Mouse (Mus musculus): Measurements from ENCODE around the gene Tpmt. TPM values are rescaled to one million over a fixed set of nuclear protein-coding genes. Genes with fewer than 3 reads are reported as not detected.

Tpmt gene
- polyA plus RNA-seq, 1 experiment, result 52.6 TPM

- H3K27ac ChIP-seq (ENCODE audit: insufficient read depth, low read depth, low read length), result no peak overlapping the region
- H3K36me3 ChIP-seq (ENCODE audit: control insufficient read depth, insufficient read depth, low read length), result no peaks in the 10 kb centered on the region
- 85% methylated on average over 2 of the region's 2 CpGs for WGBS
- no peak overlapping the region for H3K4me3 ChIP-seq (ENCODE audit: insufficient read depth, low read depth, low read length)
- TF ChIP-seq POLR2A (IDR thresholded peaks at IDR 0.05; ENCODE audit: low read depth, low read length), result no peak
- TF ChIP-seq CTCF (conservative IDR thresholded peaks at IDR 0.05; ENCODE audit: insufficient read depth, insufficient read length, low read depth, low read length), result no peak
- no peaks in the 10 kb centered on the region for H3K4me1 ChIP-seq (ENCODE audit: control insufficient read depth, insufficient read depth, low read length)
- no peak for DNase-seq
- no peaks in the 10 kb centered on the region for H3K27me3 ChIP-seq (replicated peaks; ENCODE audit: control insufficient read depth, insufficient read depth, low read length)
These were observed 60.7 kb downstream of the Tpmt start for GRCm38 (mm10) chr13:46983878-46984277.

DNA sequence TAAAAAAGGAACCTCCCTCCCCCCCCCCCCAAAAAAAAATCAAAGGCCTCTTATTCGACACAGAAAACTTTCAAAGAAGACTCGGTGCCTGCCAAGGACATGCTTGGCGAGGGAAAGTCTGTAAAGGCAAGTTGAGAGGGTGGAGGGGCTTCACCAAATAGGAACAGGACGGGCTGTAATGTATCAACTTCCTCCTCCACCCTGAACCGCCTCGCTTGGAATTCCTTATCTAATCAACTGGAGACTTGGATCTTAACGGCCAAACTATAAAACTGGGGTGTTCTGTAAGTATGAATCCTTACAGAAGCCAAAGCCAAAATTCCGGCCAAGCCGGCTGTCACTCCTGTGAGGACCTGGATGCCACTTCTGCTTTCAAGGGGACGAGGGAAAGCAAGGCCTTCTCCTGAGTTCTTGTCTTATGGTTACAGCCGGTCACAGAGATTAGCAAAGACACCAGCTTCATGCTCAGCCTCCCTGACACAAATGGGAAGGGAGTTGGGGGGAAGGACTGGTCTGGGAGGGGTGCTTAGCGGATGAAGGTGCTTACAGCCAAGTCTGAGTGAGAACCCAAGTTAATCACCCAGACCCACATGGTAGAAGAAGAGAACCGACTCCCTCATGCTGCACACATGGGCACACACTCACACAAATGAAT is 64.6 kb downstream of the Tpmt start:
- TF ChIP-seq POLR2A (IDR thresholded peaks at IDR 0.05; ENCODE audit: low read depth, low read length), result no peak
- TF ChIP-seq CTCF (conservative IDR thresholded peaks at IDR 0.05; ENCODE audit: insufficient read depth, insufficient read length, low read depth, low read length), result no peak
- peak; percentile 20 for DNase-seq
- H3K4me3 ChIP-seq (ENCODE audit: insufficient read depth, low read depth, low read length), result no peak overlapping the region
- no peaks in the 10 kb centered on the region for H3K27me3 ChIP-seq (replicated peaks; ENCODE audit: control insufficient read depth, insufficient read depth, low read length)
- 53% methylated on average over 13 of the region's 13 CpGs for WGBS
- no peak overlapping the region for H3K27ac ChIP-seq (ENCODE audit: insufficient read depth, low read depth, low read length)
- H3K4me1 ChIP-seq (ENCODE audit: control insufficient read depth, insufficient read depth, low read length), result no peaks in the 10 kb centered on the region
- no peaks in the 10 kb centered on the region for H3K36me3 ChIP-seq (ENCODE audit: control insufficient read depth, insufficient read depth, low read length)

GRCm38 (mm10) chr13:46976532-46976931 is 68.0 kb downstream of the Tpmt start:
- no peaks in the 10 kb centered on the region for H3K36me3 ChIP-seq (ENCODE audit: control insufficient read depth, insufficient read depth, low read length)
- H3K4me3 ChIP-seq (ENCODE audit: insufficient read depth, low read depth, low read length), result no peak overlapping the region
- H3K4me1 ChIP-seq (ENCODE audit: control insufficient read depth, insufficient read depth, low read length), result no peaks in the 10 kb centered on the region
- no peak for DNase-seq
- no peak overlapping the region for H3K27ac ChIP-seq (ENCODE audit: insufficient read depth, low read depth, low read length)
- 85% methylated on average over 7 of the region's 7 CpGs for WGBS
- no peaks in the 10 kb centered on the region for H3K27me3 ChIP-seq (replicated peaks; ENCODE audit: control insufficient read depth, insufficient read depth, low read length)
- TF ChIP-seq CTCF (conservative IDR thresholded peaks at IDR 0.05; ENCODE audit: insufficient read depth, insufficient read length, low read depth, low read length) (no peak), POLR2A (IDR thresholded peaks at IDR 0.05; ENCODE audit: low read depth, low read length) (no peak)

GRCm38 (mm10) chr13:46975930-46976329 is 68.6 kb downstream of the Tpmt start:
- Histone ChIP-seq H3K4me3 (ENCODE audit: insufficient read depth, low read depth, low read length) (no peak overlapping the region), H3K27me3 (replicated peaks; ENCODE audit: control insufficient read depth, insufficient read depth, low read length) (no peaks in the 10 kb centered on the region), H3K4me1 (ENCODE audit: control insufficient read depth, insufficient read depth, low read length) (no peaks in the 10 kb centered on the region), H3K27ac (ENCODE audit: insufficient read depth, low read depth, low read length) (no peak overlapping the region), H3K36me3 (ENCODE audit: control insufficient read depth, insufficient read depth, low read length) (no peaks in the 10 kb centered on the region)
- 50% methylated on average over 4 of the region's 4 CpGs for WGBS
- TF ChIP-seq CTCF (conservative IDR thresholded peaks at IDR 0.05; ENCODE audit: insufficient read depth, insufficient read length, low read depth, low read length) (no peak), POLR2A (IDR thresholded peaks at IDR 0.05; ENCODE audit: low read depth, low read length) (no peak)
- DNase-seq, result no peak

DNA sequence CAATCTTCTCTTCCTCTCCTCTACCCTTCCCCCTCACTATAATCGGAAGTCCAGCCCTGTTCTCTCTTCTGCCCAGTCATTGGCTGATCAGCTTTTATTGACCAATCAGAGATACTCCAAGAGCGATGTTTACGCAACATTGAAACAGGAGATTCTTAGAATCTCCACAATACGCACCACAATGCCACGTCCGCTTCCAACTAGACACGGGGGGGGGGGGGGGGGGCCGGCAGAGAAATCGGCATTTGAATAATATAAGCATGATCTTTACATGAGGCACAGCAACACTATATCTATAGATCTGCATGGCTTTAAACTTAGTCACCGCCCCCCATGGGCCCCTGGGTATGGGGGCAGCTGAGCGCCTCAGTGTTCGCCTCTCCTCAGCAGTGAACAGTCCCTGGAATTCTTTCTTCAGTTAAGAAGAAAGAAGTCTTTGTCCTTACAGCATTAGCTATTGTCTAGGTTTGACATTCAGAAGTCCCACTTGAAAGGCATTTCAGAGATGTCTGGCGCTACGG is 69.4 kb downstream of the Tpmt start:
- no peaks in the 10 kb centered on the region for H3K36me3 ChIP-seq (ENCODE audit: control insufficient read depth, insufficient read depth, low read length)
- H3K4me1 ChIP-seq (ENCODE audit: control insufficient read depth, insufficient read depth, low read length), result no peaks in the 10 kb centered on the region
- DNase-seq, result no peak
- WGBS, result 78% methylated on average over 14 of the region's 14 CpGs
- no peak overlapping the region for H3K4me3 ChIP-seq (ENCODE audit: insufficient read depth, low read depth, low read length)
- no peaks in the 10 kb centered on the region for H3K27me3 ChIP-seq (replicated peaks; ENCODE audit: control insufficient read depth, insufficient read depth, low read length)
- no peak for TF ChIP-seq POLR2A (IDR thresholded peaks at IDR 0.05; ENCODE audit: low read depth, low read length)
- no peak for TF ChIP-seq CTCF (conservative IDR thresholded peaks at IDR 0.05; ENCODE audit: insufficient read depth, insufficient read length, low read depth, low read length)
- no peak overlapping the region for H3K27ac ChIP-seq (ENCODE audit: insufficient read depth, low read depth, low read length)

Other genes with a start within 250 kb of the Tpmt start
- gene Kif13a, start 114.9 kb downstream of the Tpmt start, polyA plus RNA-seq (2012; rRNA removed), result 16.4 and 17.4 TPM in 2 replicates
- gene Nhlrc1, start 29.9 kb downstream of the Tpmt start, polyA plus RNA-seq (2012; rRNA removed), result 2.5 and 2.6 TPM in 2 replicates
- gene Kdm1b, start 1.2 kb downstream of the Tpmt start, polyA plus RNA-seq (2012; rRNA removed), result 11.4 and 13.7 TPM in 2 replicates
- gene Dek, start 61.5 kb upstream of the Tpmt start, polyA plus RNA-seq (2012; rRNA removed), result 12.8 and 17.6 TPM in 2 replicates
- 3.1 and 3.2 TPM in 2 replicates for gene Rnf144b, start 77.9 kb upstream of the Tpmt start, polyA plus RNA-seq (2012; rRNA removed)

Data from kidney, adult 2 months (tissue).